Mouse (Mus musculus): Measurements from ENCODE around the gene Gm10408. TPM values are rescaled to one million over a fixed set of nuclear protein-coding genes. Genes with fewer than 3 reads are reported as not detected.
"Not testable (repeated sequence)": the region's sequence is repeated elsewhere in the genome, so short reads cannot be mapped to it uniquely, and the experiment has no call there.

Gm10408 gene
- polyA plus RNA-seq (2014; fragmentation: Nextera tagmentation; extraction: Ambion mirVana): not detected in 2 replicates

GRCm38 (mm10) chr14:3449079-3449478 is at the start of gene Gm10408:
Gene Gm10408, plus strand, starts transcription at chr14:3449379.
- not testable (repeated sequence) for H3K4me1 ChIP-seq (ENCODE audit: control insufficient read depth, insufficient read depth, low read length); H3K4me3 ChIP-seq (ENCODE audit: low read depth, low read length); H3K4me2 ChIP-seq (ENCODE audit: low read depth, low read length); ATAC-seq (replicated peaks; ENCODE audit: insufficient number of reproducible peaks, low FRiP score, low TSS enrichment, low read depth); H3K27ac ChIP-seq (replicated peaks; ENCODE audit: low read depth, low read length); H3K27me3 ChIP-seq (ENCODE audit: control insufficient read depth, insufficient read depth, low read length); H3K9me3 ChIP-seq (replicated peaks; ENCODE audit: control insufficient read depth, low read length); H3K9ac ChIP-seq (replicated peaks; ENCODE audit: low read length); H3K36me3 ChIP-seq (replicated peaks; ENCODE audit: control insufficient read depth, insufficient read depth, low read depth, low read length); DNase-seq (ENCODE audit: low spot score)
- no CpG with 5 or more reads among the region's 3 CpGs for WGBS

GRCm38 (mm10) chr14:3412314-3412713 is 36.9 kb upstream of the Gm10408 start, which contains the start of gene Gm10409:
Gene Gm10409, plus strand, starts transcription at chr14:3412614.
- H3K4me2 ChIP-seq (ENCODE audit: low read depth, low read length); H3K4me3 ChIP-seq (ENCODE audit: low read depth, low read length); H3K27me3 ChIP-seq (ENCODE audit: control insufficient read depth, insufficient read depth, low read length); H3K9me3 ChIP-seq (replicated peaks; ENCODE audit: control insufficient read depth, low read length); H3K4me1 ChIP-seq (ENCODE audit: control insufficient read depth, insufficient read depth, low read length); H3K27ac ChIP-seq (replicated peaks; ENCODE audit: low read depth, low read length); H3K9ac ChIP-seq (replicated peaks; ENCODE audit: low read length); ATAC-seq (replicated peaks; ENCODE audit: insufficient number of reproducible peaks, low FRiP score, low TSS enrichment, low read depth); H3K36me3 ChIP-seq (replicated peaks; ENCODE audit: control insufficient read depth, insufficient read depth, low read depth, low read length); DNase-seq (ENCODE audit: low spot score): not testable (repeated sequence)
- no CpG with 5 or more reads among the region's 32 CpGs for WGBS

GRCm38 (mm10) chr14:3427803-3428202 is 21.4 kb upstream of the Gm10408 start, which contains the start of gene Gm3005:
Gene Gm3005, plus strand, starts transcription at chr14:3428103.
- DNase-seq (ENCODE audit: low spot score); ATAC-seq (replicated peaks; ENCODE audit: insufficient number of reproducible peaks, low FRiP score, low TSS enrichment, low read depth); H3K4me2 ChIP-seq (ENCODE audit: low read depth, low read length); H3K9ac ChIP-seq (replicated peaks; ENCODE audit: low read length); H3K4me1 ChIP-seq (ENCODE audit: control insufficient read depth, insufficient read depth, low read length); H3K27ac ChIP-seq (replicated peaks; ENCODE audit: low read depth, low read length); H3K4me3 ChIP-seq (ENCODE audit: low read depth, low read length); H3K9me3 ChIP-seq (replicated peaks; ENCODE audit: control insufficient read depth, low read length); H3K36me3 ChIP-seq (replicated peaks; ENCODE audit: control insufficient read depth, insufficient read depth, low read depth, low read length); H3K27me3 ChIP-seq (ENCODE audit: control insufficient read depth, insufficient read depth, low read length): not testable (repeated sequence)
- no CpG with 5 or more reads among the region's 2 CpGs for WGBS

Other genes starting within 250 kb of the Gm10408 start
- gene D830030K20Rik, start 240.9 kb upstream of the Gm10408 start, polyA plus RNA-seq (2014; fragmentation: Nextera tagmentation; extraction: Ambion mirVana): 8.3 and 10.6 TPM in 2 replicates
- not detected in 2 replicates for gene Gm2956, start 116.8 kb upstream of the Gm10408 start, polyA plus RNA-seq (2014; fragmentation: Nextera tagmentation; extraction: Ambion mirVana)
- gene Gm10413, start 54.3 kb upstream of the Gm10408 start, polyA plus RNA-seq (2014; fragmentation: Nextera tagmentation; extraction: Ambion mirVana): not detected in 2 replicates
- gene Gm10409, start 36.8 kb upstream of the Gm10408 start, polyA plus RNA-seq (2014; fragmentation: Nextera tagmentation; extraction: Ambion mirVana): 2.4 and 2.5 TPM in 2 replicates
- 0.45 and 1.6 TPM in 2 replicates for gene Gm3005, start 21.3 kb upstream of the Gm10408 start, polyA plus RNA-seq (2014; fragmentation: Nextera tagmentation; extraction: Ambion mirVana)
- not detected in 2 replicates for gene Gm3012, start 185.1 kb downstream of the Gm10408 start, polyA plus RNA-seq (2014; fragmentation: Nextera tagmentation; extraction: Ambion mirVana)
- gene Gm3020, start 202.7 kb downstream of the Gm10408 start, polyA plus RNA-seq (2014; fragmentation: Nextera tagmentation; extraction: Ambion mirVana): 2.4 and 2.5 TPM in 2 replicates
- gene Gm3043, start 239.4 kb downstream of the Gm10408 start, polyA plus RNA-seq (2014; fragmentation: Nextera tagmentation; extraction: Ambion mirVana): not detected in 2 replicates

Measured in embryonic facial prominence, embryonic 11.5 days (tissue).